Mouse (Mus musculus): ENCODE results near the gene Exoc3l4. TPM values are rescaled to one million over a fixed set of nuclear protein-coding genes. Genes with fewer than 3 reads are reported as not detected.

The Exoc3l4 gene
- polyA plus RNA-seq, 1 experiment from 2014 or later = 1.6 TPM

DNA sequence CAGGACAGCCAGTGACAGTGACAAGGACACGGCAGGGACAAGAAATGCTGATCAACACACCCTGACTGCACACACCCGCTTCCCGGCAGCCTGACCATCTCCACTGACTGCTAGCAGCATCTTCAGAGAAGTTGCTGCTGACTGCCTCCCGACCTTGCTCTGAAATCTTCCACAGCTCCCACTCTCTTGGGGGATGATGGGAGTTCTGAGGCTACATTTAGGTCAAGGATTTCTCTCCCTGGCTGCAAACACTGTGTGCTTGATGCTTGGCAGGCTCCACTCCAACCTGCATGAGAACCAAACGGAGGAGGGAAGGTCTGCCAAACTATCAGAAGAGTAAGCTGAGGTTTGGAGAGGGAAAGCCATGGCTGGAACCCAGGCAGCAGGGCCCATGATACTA, 19.8 kb upstream of the Exoc3l4 start:
- no peak for DNase-seq
- Histone ChIP-seq H3K4me3 (replicated peaks; ENCODE audit: low read depth, low read length) (no peak overlapping the region), H3K27me3 (ENCODE audit: control insufficient read depth, insufficient read depth, low read length) (peaks cover 4% of the 10 kb centered on the region; the same call in 1 of the 2 replicates), H3K9ac (replicated peaks; ENCODE audit: low read length) (no peak overlapping the region), H3K36me3 (ENCODE audit: control insufficient read depth, insufficient read depth, low read length) (no peaks in the 10 kb centered on the region), H3K4me2 (ENCODE audit: low read length) (no peak overlapping the region), H3K9me3 (ENCODE audit: control insufficient read depth, low read length) (no peaks in the 10 kb centered on the region), H3K4me1 (ENCODE audit: control insufficient read depth, insufficient read depth, low read length) (no peaks in the 10 kb centered on the region), H3K27ac (replicated peaks; ENCODE audit: low read depth, low read length) (no peak overlapping the region)
- ATAC-seq (ENCODE audit: low FRiP score, low TSS enrichment) = no peak
- WGBS = 71% methylated on average over 5 of the region's 5 CpGs

DNA sequence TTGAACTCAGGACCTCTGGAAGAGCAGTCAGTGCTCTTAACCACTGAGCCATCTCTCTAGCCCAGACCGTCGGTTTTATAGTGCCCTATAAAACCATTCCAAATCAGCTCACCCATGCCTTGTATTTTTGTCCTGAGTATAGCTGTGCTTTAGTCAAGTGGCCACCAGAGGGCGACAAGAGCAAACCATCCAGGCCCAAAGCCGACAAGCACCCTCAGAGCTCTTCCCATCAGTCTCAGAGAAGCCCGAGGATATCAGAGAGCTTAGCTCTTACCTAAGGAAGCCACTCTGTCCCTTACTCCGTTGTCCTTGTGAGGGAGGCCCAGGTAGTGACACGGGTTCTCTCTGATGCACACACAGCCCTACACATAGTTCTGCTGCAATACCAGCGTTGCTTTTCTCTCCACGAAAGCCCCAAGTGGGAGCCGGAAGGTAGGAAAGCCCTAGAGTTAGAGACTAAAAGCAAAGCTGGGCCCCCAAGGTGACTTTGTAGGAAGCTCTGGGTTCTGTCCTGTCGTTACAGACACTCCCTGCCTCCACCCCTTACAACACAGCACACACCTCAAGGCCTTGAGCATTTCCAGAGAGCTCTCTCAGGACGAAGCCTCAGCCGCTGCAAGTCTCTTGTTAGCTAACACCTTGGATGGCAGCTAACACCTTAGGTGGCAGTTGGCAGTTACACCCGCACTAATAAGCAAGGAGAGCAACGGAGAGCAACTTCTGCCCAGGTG, 15.2 kb upstream of the Exoc3l4 start:
- H3K36me3 ChIP-seq (ENCODE audit: control insufficient read depth, insufficient read depth, low read length) = no peaks in the 10 kb centered on the region
- H3K27ac ChIP-seq (replicated peaks; ENCODE audit: low read depth, low read length) = no peak overlapping the region
- no peak overlapping the region for H3K4me3 ChIP-seq (replicated peaks; ENCODE audit: low read depth, low read length)
- H3K4me1 ChIP-seq (ENCODE audit: control insufficient read depth, insufficient read depth, low read length) = no peaks in the 10 kb centered on the region
- H3K4me2 ChIP-seq (ENCODE audit: low read length) = no peak overlapping the region
- ATAC-seq (ENCODE audit: low FRiP score, low TSS enrichment) = no peak
- H3K27me3 ChIP-seq (ENCODE audit: control insufficient read depth, insufficient read depth, low read length) = peaks cover 6% of the 10 kb centered on the region; the same call in 1 of the 2 replicates
- peak; percentile 92 for DNase-seq
- no peaks in the 10 kb centered on the region for H3K9me3 ChIP-seq (ENCODE audit: control insufficient read depth, low read length)
- H3K9ac ChIP-seq (replicated peaks; ENCODE audit: low read length) = no peak overlapping the region
- 23% methylated on average over 15 of the region's 15 CpGs for whole genome bisulfite sequencing

DNA sequence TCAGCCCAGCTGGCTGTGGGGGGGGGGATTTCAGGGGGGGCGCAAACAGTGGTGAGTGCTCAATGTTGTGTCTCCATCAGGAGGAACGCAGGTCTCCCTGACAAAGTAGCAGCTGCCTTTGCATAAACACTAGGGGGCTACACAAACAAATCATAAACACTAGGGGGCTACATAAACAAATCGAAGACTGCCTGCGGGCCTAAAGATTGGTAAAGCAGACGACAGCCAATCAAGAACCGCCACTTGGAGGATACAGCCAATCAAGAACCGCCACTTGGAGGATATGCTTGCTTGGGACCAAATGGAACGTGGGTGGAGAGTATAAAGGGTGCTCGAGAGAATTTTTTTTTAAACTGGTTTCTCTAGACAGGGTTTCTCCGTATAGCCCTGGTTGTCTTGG, 11.9 kb upstream of the Exoc3l4 start:
- Histone ChIP-seq H3K4me2 (ENCODE audit: low read length) (no peak overlapping the region), H3K9me3 (ENCODE audit: control insufficient read depth, low read length) (no peaks in the 10 kb centered on the region), H3K4me1 (ENCODE audit: control insufficient read depth, insufficient read depth, low read length) (peaks cover 9% of the 10 kb centered on the region; the same call in 1 of the 2 replicates), H3K9ac (replicated peaks; ENCODE audit: low read length) (no peak overlapping the region), H3K27me3 (ENCODE audit: control insufficient read depth, insufficient read depth, low read length) (peaks cover 6% of the 10 kb centered on the region; the same call in 1 of the 2 replicates), H3K36me3 (ENCODE audit: control insufficient read depth, insufficient read depth, low read length) (no peaks in the 10 kb centered on the region), H3K27ac (replicated peaks; ENCODE audit: low read depth, low read length) (no peak overlapping the region), H3K4me3 (replicated peaks; ENCODE audit: low read depth, low read length) (no peak overlapping the region)
- 67% methylated on average over 10 of the region's 10 CpGs for WGBS
- no peak for DNase-seq
- no peak for ATAC-seq (ENCODE audit: low FRiP score, low TSS enrichment)

DNA sequence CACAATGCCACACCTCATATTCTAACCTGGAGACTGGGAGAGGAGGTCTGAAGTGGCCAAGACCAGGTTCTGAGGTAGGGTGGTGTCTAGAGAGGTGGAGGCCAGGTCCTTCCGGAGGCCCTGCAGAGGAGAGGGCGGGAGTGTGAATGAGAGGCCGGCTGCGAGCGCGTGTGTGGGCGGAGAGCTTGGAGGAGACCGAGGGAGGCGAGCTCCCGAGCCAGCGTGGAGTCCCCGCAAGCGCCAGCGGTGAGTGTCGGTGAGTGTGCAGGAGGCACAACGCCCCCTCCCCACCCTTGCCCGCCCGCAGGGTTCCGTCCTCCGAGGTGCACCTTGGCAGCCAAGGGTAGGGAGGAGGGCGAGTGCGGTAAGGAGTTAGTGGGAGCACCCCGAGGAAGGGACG, 10.2 kb upstream of the Exoc3l4 start, which contains the start of gene Lbhd2:
Gene Lbhd2, plus strand, starts transcription at position 188 of the 400 bp plus-strand sequence.
- H3K27me3 ChIP-seq (ENCODE audit: control insufficient read depth, insufficient read depth, low read length) = peaks cover 5% of the 10 kb centered on the region; the same call in 1 of the 2 replicates
- no peak within 1 kb of the TSS for H3K9ac ChIP-seq (replicated peaks; ENCODE audit: low read length)
- peak within 1 kb of the TSS; percentile 24; the same call in 1 of the 2 replicates for H3K4me2 ChIP-seq (ENCODE audit: low read length)
- 2% methylated on average over 24 of the region's 24 CpGs for WGBS
- peaks cover 11% of the 10 kb centered on the region; the same call in 1 of the 2 replicates for H3K4me1 ChIP-seq (ENCODE audit: control insufficient read depth, insufficient read depth, low read length)
- no peak within 1 kb of the TSS for H3K27ac ChIP-seq (replicated peaks; ENCODE audit: low read depth, low read length)
- no peak within 1 kb of the TSS for H3K4me3 ChIP-seq (replicated peaks; ENCODE audit: low read depth, low read length)
- ATAC-seq (ENCODE audit: low FRiP score, low TSS enrichment) (no peak), DNase-seq (no peak)
- no peaks in the 10 kb centered on the region for H3K36me3 ChIP-seq (ENCODE audit: control insufficient read depth, insufficient read depth, low read length)
- H3K9me3 ChIP-seq (ENCODE audit: control insufficient read depth, low read length) = no peaks in the 10 kb centered on the region

DNA sequence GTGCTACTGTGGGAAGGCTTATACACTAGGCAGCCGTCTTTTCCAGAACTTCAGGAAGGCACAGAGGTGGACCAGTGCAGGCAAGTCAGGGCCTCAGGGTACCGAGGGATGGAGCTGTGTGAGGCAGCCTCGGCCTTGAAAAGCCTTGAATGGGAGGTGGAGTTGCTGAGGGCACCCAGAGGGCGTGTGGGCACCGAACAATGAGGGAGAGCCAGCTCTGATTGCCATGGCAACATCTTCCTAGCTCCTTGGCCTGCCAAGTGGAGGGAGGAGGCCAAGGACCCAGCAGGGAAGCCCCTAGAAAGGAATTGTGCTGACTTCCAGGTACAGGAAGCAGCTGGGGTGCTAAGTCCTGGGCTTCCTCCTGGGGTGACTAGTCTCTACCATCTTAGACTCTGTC, 7.2 kb upstream of the Exoc3l4 start:
- Histone ChIP-seq H3K4me2 (ENCODE audit: low read length) (no peak overlapping the region), H3K4me3 (replicated peaks; ENCODE audit: low read depth, low read length) (no peak overlapping the region)
- DNase-seq = peak; percentile 66

DNA sequence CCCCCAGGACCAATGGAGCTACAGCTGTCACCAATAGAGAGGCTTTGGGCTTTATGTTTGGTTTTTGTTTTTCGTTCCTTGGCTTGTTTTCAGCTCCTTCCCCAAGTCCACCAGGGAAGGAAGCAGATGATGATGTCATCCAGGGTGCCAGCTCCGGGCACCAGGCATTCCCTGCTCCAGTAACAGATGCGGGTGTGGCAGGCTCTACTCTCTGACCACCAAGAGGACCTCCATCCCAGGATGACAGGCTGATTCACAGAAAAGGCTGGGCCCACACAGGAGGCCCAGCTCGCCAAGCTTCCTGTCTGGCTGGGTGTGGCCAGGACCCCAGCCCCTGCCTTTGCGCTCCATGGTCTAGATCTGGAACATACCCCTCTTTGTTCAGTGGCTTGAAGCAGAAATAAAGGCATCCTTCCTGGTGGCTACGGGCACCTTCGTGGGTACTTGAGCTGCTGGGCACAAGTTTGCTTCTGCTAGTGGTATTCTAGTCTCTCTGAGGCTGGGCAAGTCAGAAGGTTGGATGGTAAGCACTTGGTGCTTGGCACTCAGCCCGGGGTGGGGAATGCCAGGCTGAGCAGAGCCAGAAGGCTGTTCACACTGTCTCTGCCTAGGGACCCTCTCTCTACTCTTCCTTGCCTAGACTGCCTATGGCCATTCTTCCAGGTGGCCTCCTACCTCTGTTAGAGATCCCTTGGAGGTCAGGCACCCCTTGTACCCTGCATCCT, 5.0 kb upstream of the Exoc3l4 start:
- no peak for DNase-seq
- no peak overlapping the region for H3K27ac ChIP-seq (replicated peaks; ENCODE audit: low read depth, low read length)

More for the DNA sequence above, 7.2 kb upstream of the Exoc3l4 start:
- Histone ChIP-seq H3K4me1 (ENCODE audit: control insufficient read depth, insufficient read depth, low read length) (peaks cover 15% of the 10 kb centered on the region; the same call in 1 of the 2 replicates), H3K9me3 (ENCODE audit: control insufficient read depth, low read length) (no peaks in the 10 kb centered on the region), H3K27ac (replicated peaks; ENCODE audit: low read depth, low read length) (0 out of 2 replicates have a peak overlapping the region, but pooled peaks have one; percentile 8), H3K9ac (replicated peaks; ENCODE audit: low read length) (no peak overlapping the region; the same call in 1 of the 2 replicates), H3K27me3 (ENCODE audit: control insufficient read depth, insufficient read depth, low read length) (no peaks in the 10 kb centered on the region), H3K36me3 (ENCODE audit: control insufficient read depth, insufficient read depth, low read length) (no peaks in the 10 kb centered on the region)
- no peak for ATAC-seq (ENCODE audit: low FRiP score, low TSS enrichment)
- 3% methylated on average over 5 of the region's 5 CpGs for WGBS

DNA sequence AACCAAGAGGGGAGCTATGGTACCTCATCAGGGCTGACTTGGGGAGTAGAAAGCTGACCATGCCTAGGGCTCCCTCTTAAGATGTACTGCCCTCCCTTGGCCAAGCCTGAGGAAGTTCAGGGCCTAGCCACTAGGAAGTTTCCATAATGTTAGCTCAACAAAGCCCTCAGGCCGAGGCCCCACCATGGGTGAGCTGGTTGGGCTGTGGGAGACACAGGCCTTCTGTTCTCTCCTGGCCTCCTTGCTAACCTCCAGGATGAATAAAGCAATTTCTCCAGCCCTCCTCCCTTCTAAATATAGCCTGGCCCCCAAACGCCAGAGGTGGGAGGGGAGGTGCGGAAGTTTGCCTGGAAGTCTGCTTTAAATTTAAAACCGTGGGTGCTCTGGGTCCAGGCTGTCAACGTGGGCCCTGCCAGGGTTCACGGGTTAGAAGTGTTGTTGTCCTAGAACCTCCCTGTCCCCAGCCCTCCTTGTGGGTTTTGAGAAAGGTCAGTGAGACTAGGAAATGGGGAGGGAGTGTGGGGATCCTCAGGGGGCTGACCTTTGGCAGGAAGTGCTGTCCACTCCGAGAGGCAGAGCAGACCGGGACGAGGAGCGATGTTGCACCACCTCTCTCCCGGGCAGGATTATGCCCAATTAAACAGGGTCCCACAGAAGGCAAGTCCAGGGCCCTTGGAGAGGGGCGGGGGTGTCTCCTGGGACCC, 4.1 kb upstream of the Exoc3l4 start:
- no peaks in the 10 kb centered on the region for H3K27me3 ChIP-seq (ENCODE audit: control insufficient read depth, insufficient read depth, low read length)
- peak overlapping the region; percentile 52 for H3K4me2 ChIP-seq (ENCODE audit: low read length)
- H3K36me3 ChIP-seq (ENCODE audit: control insufficient read depth, insufficient read depth, low read length) = no peaks in the 10 kb centered on the region
- no peaks in the 10 kb centered on the region for H3K9me3 ChIP-seq (ENCODE audit: control insufficient read depth, low read length)
- ATAC-seq (ENCODE audit: low FRiP score, low TSS enrichment) (no peak), DNase-seq (no peak)
- 22% methylated on average over 12 of the region's 12 CpGs for WGBS
- peaks cover 19% of the 10 kb centered on the region; the same call in 1 of the 2 replicates for H3K4me1 ChIP-seq (ENCODE audit: control insufficient read depth, insufficient read depth, low read length)
- peak overlapping the region; percentile 41; the same call in 1 of the 2 replicates for H3K9ac ChIP-seq (replicated peaks; ENCODE audit: low read length)
- H3K27ac ChIP-seq (replicated peaks; ENCODE audit: low read depth, low read length) = no peak overlapping the region
- peak overlapping the region; percentile 22 for H3K4me3 ChIP-seq (replicated peaks; ENCODE audit: low read depth, low read length)

More for the DNA sequence above, 5.0 kb upstream of the Exoc3l4 start:
- peaks cover 16% of the 10 kb centered on the region; the same call in 1 of the 2 replicates for H3K4me1 ChIP-seq (ENCODE audit: control insufficient read depth, insufficient read depth, low read length)
- H3K9me3 ChIP-seq (ENCODE audit: control insufficient read depth, low read length) = no peaks in the 10 kb centered on the region
- no peaks in the 10 kb centered on the region for H3K27me3 ChIP-seq (ENCODE audit: control insufficient read depth, insufficient read depth, low read length)
- ATAC-seq (ENCODE audit: low FRiP score, low TSS enrichment) = no peak
- H3K4me2 ChIP-seq (ENCODE audit: low read length) = no peak overlapping the region
- no peaks in the 10 kb centered on the region for H3K36me3 ChIP-seq (ENCODE audit: control insufficient read depth, insufficient read depth, low read length)
- no peak overlapping the region for H3K9ac ChIP-seq (replicated peaks; ENCODE audit: low read length)
- 85% methylated on average over 8 of the region's 8 CpGs for WGBS
- H3K4me3 ChIP-seq (replicated peaks; ENCODE audit: low read depth, low read length) = no peak overlapping the region

DNA sequence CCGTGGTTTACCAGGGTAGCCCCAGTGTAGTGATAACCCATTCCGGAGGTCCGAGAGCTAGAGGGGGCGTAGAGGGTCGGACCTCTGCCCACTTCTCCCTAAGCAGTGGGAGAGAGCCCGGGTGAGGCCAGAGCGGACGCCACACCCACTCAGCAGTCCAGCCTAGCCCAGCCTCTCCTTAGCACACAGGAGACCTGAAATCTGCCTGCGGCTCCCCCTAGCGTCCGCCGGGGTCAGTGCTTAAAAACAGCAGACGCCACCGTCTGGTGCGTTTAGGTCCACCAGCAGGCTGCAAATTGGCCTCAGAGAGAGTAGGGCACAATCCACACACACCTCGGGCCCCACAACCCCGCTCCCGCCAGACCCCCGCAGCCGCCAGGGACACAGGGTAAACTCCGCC, 3.5 kb upstream of the Exoc3l4 start:
- Histone ChIP-seq H3K27ac (replicated peaks; ENCODE audit: low read depth, low read length) (no peak overlapping the region), H3K4me2 (ENCODE audit: low read length) (peak overlapping the region; percentile 52), H3K9me3 (ENCODE audit: control insufficient read depth, low read length) (no peaks in the 10 kb centered on the region), H3K27me3 (ENCODE audit: control insufficient read depth, insufficient read depth, low read length) (no peaks in the 10 kb centered on the region), H3K9ac (replicated peaks; ENCODE audit: low read length) (peak overlapping the region; percentile 41; the same call in 1 of the 2 replicates), H3K4me1 (ENCODE audit: control insufficient read depth, insufficient read depth, low read length) (peaks cover 19% of the 10 kb centered on the region; the same call in 1 of the 2 replicates), H3K36me3 (ENCODE audit: control insufficient read depth, insufficient read depth, low read length) (no peaks in the 10 kb centered on the region), H3K4me3 (replicated peaks; ENCODE audit: low read depth, low read length) (peak overlapping the region; percentile 22)
- ATAC-seq (ENCODE audit: low FRiP score, low TSS enrichment) = peak; percentile 76; the same call in 1 of the 2 replicates
- peak; percentile 92 for DNase-seq
- under 1% methylated on average over 21 of the region's 21 CpGs for WGBS

Data from midbrain, embryonic 14.5 days (tissue).